Mouse (Mus musculus): Measurements from ENCODE around the gene Acvr1c. TPM values are rescaled to one million over a fixed set of nuclear protein-coding genes. Genes with fewer than 3 reads are reported as not detected.

Gene Acvr1c
- polyA plus RNA-seq, 1 experiment from 2014 or later: not detected

DNA sequence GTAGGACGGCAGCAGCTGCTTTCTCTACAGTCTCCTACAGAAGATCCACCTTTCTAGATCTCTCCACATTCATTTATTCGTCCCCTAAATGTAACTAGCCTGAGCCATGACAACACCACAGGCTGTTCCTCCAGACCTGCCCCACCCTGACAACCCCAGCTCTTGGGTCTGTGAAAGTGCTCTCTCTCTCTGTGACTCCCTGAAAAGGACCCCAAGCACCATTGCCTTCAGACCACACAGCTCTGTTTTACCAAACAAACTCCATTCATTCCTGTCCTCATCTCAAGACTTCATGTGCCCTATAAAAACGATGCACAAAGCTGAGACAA, 401 bp upstream of the Acvr1c start:
- no peaks in the 10 kb centered on the region for H3K36me3 ChIP-seq (replicated peaks; ENCODE audit: control insufficient read depth, insufficient read depth, low read depth, low read length)
- peak overlapping the region; percentile 99 for H3K4me2 ChIP-seq (ENCODE audit: low read depth, low read length)
- no peak overlapping the region for H3K9ac ChIP-seq (replicated peaks; ENCODE audit: low read length)
- DNase-seq (ENCODE audit: low spot score) (no peak), ATAC-seq (replicated peaks; ENCODE audit: insufficient number of reproducible peaks, low FRiP score, low TSS enrichment, low read depth) (no peak)
- peaks cover 4% of the 10 kb centered on the region; the same call in 1 of the 2 replicates for H3K4me1 ChIP-seq (ENCODE audit: control insufficient read depth, insufficient read depth, low read length)
- H3K27ac ChIP-seq (replicated peaks; ENCODE audit: low read depth, low read length): no peak overlapping the region
- H3K27me3 ChIP-seq (ENCODE audit: control insufficient read depth, insufficient read depth, low read length): peaks cover 10% of the 10 kb centered on the region
- H3K9me3 ChIP-seq (replicated peaks; ENCODE audit: control insufficient read depth, low read length): no peaks in the 10 kb centered on the region
- peak overlapping the region; percentile 56 for H3K4me3 ChIP-seq (ENCODE audit: low read depth, low read length)
- 16% methylated on average over 3 of the region's 3 CpGs for WGBS

DNA sequence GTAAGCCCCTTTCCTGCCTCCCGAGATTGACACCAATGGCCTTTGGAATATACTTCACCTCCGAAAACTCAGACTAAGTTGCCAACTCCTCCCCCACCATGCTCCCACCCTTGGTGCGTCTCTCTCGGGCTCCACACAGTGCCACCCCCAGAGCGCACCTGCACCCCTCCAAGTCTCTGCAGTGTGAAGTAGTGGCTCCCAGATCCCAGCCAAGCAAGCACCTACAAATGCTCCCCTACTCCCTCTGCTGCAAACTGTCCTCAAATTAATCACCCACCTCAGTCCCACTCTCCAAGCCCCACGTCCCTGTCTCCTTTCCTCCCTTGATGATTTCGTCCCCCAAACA, 654 bp downstream of the Acvr1c start:
- 2% methylated on average over 7 of the region's 7 CpGs for WGBS
- no peak overlapping the region for H3K27ac ChIP-seq (replicated peaks; ENCODE audit: low read depth, low read length)
- DNase-seq (ENCODE audit: low spot score) (peak; percentile 1), ATAC-seq (replicated peaks; ENCODE audit: insufficient number of reproducible peaks, low FRiP score, low TSS enrichment, low read depth) (peak; percentile 52)
- H3K27me3 ChIP-seq (ENCODE audit: control insufficient read depth, insufficient read depth, low read length): peaks cover 10% of the 10 kb centered on the region
- H3K36me3 ChIP-seq (replicated peaks; ENCODE audit: control insufficient read depth, insufficient read depth, low read depth, low read length): no peaks in the 10 kb centered on the region
- H3K9me3 ChIP-seq (replicated peaks; ENCODE audit: control insufficient read depth, low read length): no peaks in the 10 kb centered on the region
- H3K4me3 ChIP-seq (ENCODE audit: low read depth, low read length): peak overlapping the region; percentile 56
- H3K4me2 ChIP-seq (ENCODE audit: low read depth, low read length): peak overlapping the region; percentile 99
- peak overlapping the region; percentile 39; the same call in 1 of the 2 replicates for H3K9ac ChIP-seq (replicated peaks; ENCODE audit: low read length)
- H3K4me1 ChIP-seq (ENCODE audit: control insufficient read depth, insufficient read depth, low read length): peaks cover 4% of the 10 kb centered on the region; the same call in 1 of the 2 replicates

DNA sequence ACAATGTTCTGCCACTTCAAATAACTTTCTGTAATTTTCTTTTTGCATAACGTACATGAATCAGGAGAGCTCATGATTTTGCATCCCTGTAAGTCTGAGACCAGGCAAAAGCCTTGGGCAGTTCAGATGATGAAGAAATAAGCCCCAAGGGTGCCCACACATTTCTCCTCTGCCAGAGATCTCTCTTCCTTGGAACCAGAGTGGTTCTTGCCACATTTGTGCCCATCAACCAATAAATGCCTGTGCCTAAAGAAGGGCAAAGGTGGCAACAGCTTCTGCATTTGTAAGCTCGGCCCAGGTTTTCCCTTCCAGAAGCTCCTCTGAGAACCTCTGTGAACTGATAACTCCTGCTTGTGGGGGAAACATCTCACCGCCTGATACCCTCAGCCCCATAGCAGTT, 3.3 kb downstream of the Acvr1c start:
- no peak overlapping the region for H3K4me3 ChIP-seq (ENCODE audit: low read depth, low read length)
- no peak overlapping the region for H3K9ac ChIP-seq (replicated peaks; ENCODE audit: low read length)
- ATAC-seq (replicated peaks; ENCODE audit: insufficient number of reproducible peaks, low FRiP score, low TSS enrichment, low read depth) (no peak), DNase-seq (ENCODE audit: low spot score) (no peak)
- no peaks in the 10 kb centered on the region for H3K9me3 ChIP-seq (replicated peaks; ENCODE audit: control insufficient read depth, low read length)
- no peak overlapping the region for H3K27ac ChIP-seq (replicated peaks; ENCODE audit: low read depth, low read length)
- H3K4me1 ChIP-seq (ENCODE audit: control insufficient read depth, insufficient read depth, low read length): peaks cover 4% of the 10 kb centered on the region; the same call in 1 of the 2 replicates
- no peaks in the 10 kb centered on the region for H3K36me3 ChIP-seq (replicated peaks; ENCODE audit: control insufficient read depth, insufficient read depth, low read depth, low read length)
- H3K27me3 ChIP-seq (ENCODE audit: control insufficient read depth, insufficient read depth, low read length): peaks cover 10% of the 10 kb centered on the region
- 80% methylated on average over 3 of the region's 3 CpGs for WGBS
- no peak overlapping the region for H3K4me2 ChIP-seq (ENCODE audit: low read depth, low read length)

DNA sequence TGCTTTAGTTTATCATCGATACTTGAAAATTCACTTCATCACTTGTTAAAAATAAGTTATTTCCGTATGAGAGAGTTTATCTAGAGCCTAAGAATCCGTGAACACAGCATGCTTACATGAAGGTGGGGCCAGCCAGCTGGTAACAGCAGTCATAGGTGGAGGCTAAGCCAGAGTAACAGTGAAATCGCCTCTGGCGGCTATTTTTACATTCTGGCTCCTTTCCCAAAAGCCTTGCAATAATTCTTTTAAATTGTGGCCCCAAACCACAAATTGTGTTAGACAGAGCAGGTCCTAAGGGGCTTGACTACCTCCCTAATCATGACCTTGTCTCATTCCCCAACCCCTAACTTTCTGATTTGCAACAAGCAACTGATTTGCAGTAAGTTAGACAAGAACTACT, 4.8 kb downstream of the Acvr1c start:
- peaks cover 9% of the 10 kb centered on the region for H3K27me3 ChIP-seq (ENCODE audit: control insufficient read depth, insufficient read depth, low read length)
- H3K4me1 ChIP-seq (ENCODE audit: control insufficient read depth, insufficient read depth, low read length): peaks cover 4% of the 10 kb centered on the region; the same call in 1 of the 2 replicates
- DNase-seq (ENCODE audit: low spot score) (no peak), ATAC-seq (replicated peaks; ENCODE audit: insufficient number of reproducible peaks, low FRiP score, low TSS enrichment, low read depth) (no peak)
- no peaks in the 10 kb centered on the region for H3K9me3 ChIP-seq (replicated peaks; ENCODE audit: control insufficient read depth, low read length)
- no peak overlapping the region for H3K27ac ChIP-seq (replicated peaks; ENCODE audit: low read depth, low read length)
- no peak overlapping the region for H3K4me2 ChIP-seq (ENCODE audit: low read depth, low read length)
- no peak overlapping the region for H3K9ac ChIP-seq (replicated peaks; ENCODE audit: low read length)
- 71% methylated on average over 5 of the region's 5 CpGs for WGBS
- H3K36me3 ChIP-seq (replicated peaks; ENCODE audit: control insufficient read depth, insufficient read depth, low read depth, low read length): no peaks in the 10 kb centered on the region
- no peak overlapping the region for H3K4me3 ChIP-seq (ENCODE audit: low read depth, low read length)

DNA sequence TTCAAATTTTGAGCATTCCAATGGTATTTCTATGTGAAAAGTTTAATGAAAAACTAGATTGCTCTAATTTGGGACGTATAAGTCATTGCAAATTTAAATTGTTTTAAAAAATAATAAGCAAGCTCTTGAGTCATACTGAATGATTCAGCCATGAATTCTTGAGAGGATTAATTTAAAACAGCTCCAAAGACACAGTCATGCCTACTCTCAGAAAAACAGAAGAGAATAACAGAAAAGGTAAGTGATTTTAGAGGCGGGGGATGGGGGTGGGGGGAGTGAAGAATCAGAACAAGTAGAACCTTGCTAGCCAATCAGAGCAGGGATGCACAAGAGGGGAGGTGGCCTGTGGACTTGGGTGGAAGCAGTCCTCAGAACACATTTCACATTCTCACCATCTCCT, 7.0 kb downstream of the Acvr1c start:
- H3K4me2 ChIP-seq (ENCODE audit: low read depth, low read length): no peak overlapping the region
- H3K9ac ChIP-seq (replicated peaks; ENCODE audit: low read length): no peak overlapping the region
- ATAC-seq (replicated peaks; ENCODE audit: insufficient number of reproducible peaks, low FRiP score, low TSS enrichment, low read depth) (no peak), DNase-seq (ENCODE audit: low spot score) (no peak)
- H3K27me3 ChIP-seq (ENCODE audit: control insufficient read depth, insufficient read depth, low read length): no peaks in the 10 kb centered on the region
- no peaks in the 10 kb centered on the region for H3K36me3 ChIP-seq (replicated peaks; ENCODE audit: control insufficient read depth, insufficient read depth, low read depth, low read length)
- no peak overlapping the region for H3K4me3 ChIP-seq (ENCODE audit: low read depth, low read length)
- no peaks in the 10 kb centered on the region for H3K9me3 ChIP-seq (replicated peaks; ENCODE audit: control insufficient read depth, low read length)
- 87% methylated on average over 2 of the region's 2 CpGs for WGBS
- H3K27ac ChIP-seq (replicated peaks; ENCODE audit: low read depth, low read length): no peak overlapping the region
- no peaks in the 10 kb centered on the region for H3K4me1 ChIP-seq (ENCODE audit: control insufficient read depth, insufficient read depth, low read length)

DNA sequence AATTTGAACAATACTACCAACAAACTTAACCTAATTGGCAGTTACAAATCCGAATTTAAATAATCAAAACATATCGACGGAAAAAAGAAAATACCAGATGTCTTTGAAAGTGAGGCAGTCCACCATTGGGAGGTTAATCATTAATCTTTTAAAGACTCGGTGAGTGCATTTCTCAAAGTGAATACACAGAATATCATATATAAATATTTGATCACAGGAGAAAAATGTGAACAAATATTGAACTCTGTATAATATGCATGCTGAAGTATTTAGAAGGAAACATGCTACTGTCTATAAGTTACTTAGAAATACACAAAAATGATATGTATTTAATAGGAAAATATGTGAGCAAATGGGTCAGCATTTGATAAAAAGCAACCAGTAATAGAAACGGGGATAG, 21.0 kb downstream of the Acvr1c start:
- no peak for DNase-seq (ENCODE audit: low spot score)
- no peak for ATAC-seq (replicated peaks; ENCODE audit: insufficient number of reproducible peaks, low FRiP score, low TSS enrichment, low read depth)
- no peak overlapping the region for H3K9ac ChIP-seq (replicated peaks; ENCODE audit: low read length)
- no peaks in the 10 kb centered on the region for H3K9me3 ChIP-seq (replicated peaks; ENCODE audit: control insufficient read depth, low read length)
- no peak overlapping the region for H3K4me2 ChIP-seq (ENCODE audit: low read depth, low read length)
- WGBS: 86% methylated on average over 5 of the region's 5 CpGs
- H3K36me3 ChIP-seq (replicated peaks; ENCODE audit: control insufficient read depth, insufficient read depth, low read depth, low read length): no peaks in the 10 kb centered on the region
- H3K4me1 ChIP-seq (ENCODE audit: control insufficient read depth, insufficient read depth, low read length): no peaks in the 10 kb centered on the region
- no peaks in the 10 kb centered on the region for H3K27me3 ChIP-seq (ENCODE audit: control insufficient read depth, insufficient read depth, low read length)
- H3K27ac ChIP-seq (replicated peaks; ENCODE audit: low read depth, low read length): no peak overlapping the region
- H3K4me3 ChIP-seq (ENCODE audit: low read depth, low read length): no peak overlapping the region

DNA sequence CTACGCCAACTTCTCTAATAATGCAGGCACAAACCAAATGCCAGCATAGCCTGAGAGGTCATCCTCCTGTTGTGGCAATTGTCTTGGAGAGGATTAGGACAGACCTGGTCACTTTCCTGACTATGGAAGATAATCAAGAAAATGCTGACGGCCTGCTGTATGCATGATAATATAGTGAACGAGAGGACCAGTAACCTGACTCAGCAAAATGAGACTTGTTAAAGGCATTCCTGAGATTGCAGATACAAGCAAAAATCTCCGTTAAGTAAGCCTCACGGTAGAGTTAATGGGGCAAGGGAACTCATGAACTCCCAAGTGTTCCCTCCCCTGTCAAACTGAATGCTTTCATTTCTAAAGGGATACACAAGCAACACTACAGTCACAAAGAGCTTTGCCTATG, 28.1 kb downstream of the Acvr1c start:
- 84% methylated on average over 5 of the region's 5 CpGs for WGBS
- Histone ChIP-seq H3K9ac (replicated peaks; ENCODE audit: low read length) (no peak overlapping the region), H3K36me3 (replicated peaks; ENCODE audit: control insufficient read depth, insufficient read depth, low read depth, low read length) (no peaks in the 10 kb centered on the region), H3K27ac (replicated peaks; ENCODE audit: low read depth, low read length) (no peak overlapping the region), H3K4me3 (ENCODE audit: low read depth, low read length) (no peak overlapping the region), H3K9me3 (replicated peaks; ENCODE audit: control insufficient read depth, low read length) (no peaks in the 10 kb centered on the region), H3K27me3 (ENCODE audit: control insufficient read depth, insufficient read depth, low read length) (no peaks in the 10 kb centered on the region), H3K4me2 (ENCODE audit: low read depth, low read length) (no peak overlapping the region), H3K4me1 (ENCODE audit: control insufficient read depth, insufficient read depth, low read length) (no peaks in the 10 kb centered on the region)
- no peak for DNase-seq (ENCODE audit: low spot score)
- no peak for ATAC-seq (replicated peaks; ENCODE audit: insufficient number of reproducible peaks, low FRiP score, low TSS enrichment, low read depth)

DNA sequence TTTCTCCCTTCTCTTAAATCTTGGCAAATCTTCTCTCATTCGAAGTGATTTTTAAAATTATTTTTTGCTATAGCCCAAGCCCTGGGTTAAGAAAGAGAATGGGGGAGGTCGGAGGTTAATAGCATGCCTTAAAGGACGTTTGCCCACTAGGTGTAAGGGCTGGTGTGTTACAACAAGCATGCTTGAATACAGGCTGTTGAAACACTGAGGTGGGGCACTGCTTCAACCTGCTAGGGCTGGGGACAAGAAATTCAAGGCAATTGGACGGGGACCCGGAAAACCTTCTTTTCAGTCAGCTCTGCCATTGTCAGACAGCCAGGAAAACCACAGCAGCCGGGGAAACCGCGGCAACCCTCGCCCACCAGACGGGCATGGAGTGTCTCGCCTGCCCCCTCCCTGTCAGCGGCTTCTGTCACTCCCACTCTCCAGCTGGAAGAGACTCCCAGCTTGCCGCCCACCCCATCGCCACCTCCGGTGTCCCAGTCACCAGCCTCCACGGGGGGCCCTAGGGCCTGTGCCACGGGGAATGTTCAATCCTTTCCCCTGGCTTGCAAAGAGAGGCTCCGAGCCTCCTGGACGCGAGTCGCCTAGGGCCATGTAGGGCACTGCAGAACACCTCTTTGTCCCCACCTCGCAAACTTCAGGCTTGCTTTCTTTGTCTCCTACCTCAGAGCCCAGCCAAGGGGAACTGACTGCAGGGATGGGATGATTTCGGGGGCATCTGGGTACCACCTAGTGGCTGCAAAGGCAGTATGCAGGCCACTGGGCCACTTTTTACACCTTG, 33.4 kb downstream of the Acvr1c start:
- 7% methylated on average over 23 of the region's 23 CpGs for WGBS
- peak overlapping the region; percentile 79 for H3K4me2 ChIP-seq (ENCODE audit: low read depth, low read length)
- no peaks in the 10 kb centered on the region for H3K4me1 ChIP-seq (ENCODE audit: control insufficient read depth, insufficient read depth, low read length)
- H3K4me3 ChIP-seq (ENCODE audit: low read depth, low read length): peak overlapping the region; percentile 42
- no peaks in the 10 kb centered on the region for H3K36me3 ChIP-seq (replicated peaks; ENCODE audit: control insufficient read depth, insufficient read depth, low read depth, low read length)
- H3K9ac ChIP-seq (replicated peaks; ENCODE audit: low read length): peak overlapping the region; percentile 84
- DNase-seq (ENCODE audit: low spot score) (peak; percentile 68), ATAC-seq (replicated peaks; ENCODE audit: insufficient number of reproducible peaks, low FRiP score, low TSS enrichment, low read depth) (peak; percentile 91)
- H3K27ac ChIP-seq (replicated peaks; ENCODE audit: low read depth, low read length): no peak overlapping the region
- no peaks in the 10 kb centered on the region for H3K9me3 ChIP-seq (replicated peaks; ENCODE audit: control insufficient read depth, low read length)
- no peaks in the 10 kb centered on the region for H3K27me3 ChIP-seq (ENCODE audit: control insufficient read depth, insufficient read depth, low read length)
